Mouse (Mus musculus) embryo, embryonic 11.5 days (tissue): ENCODE data around the gene Svs3a.
"Not testable (repeated sequence)": the region's sequence is repeated elsewhere in the genome, so short reads cannot be mapped to it uniquely, and the experiment has no call there.

Source experiments
- DNase-seq: peaks from one replicate; pipeline ENCODE4 v3.0.0-alpha.2; 2012; ENCODE audit warnings: low read depth, low spot score

Svs3a gene

GRCm38 (mm10) chr2:164288968-164289367 is at the start of gene Svs3a:
Gene Svs3a (plus strand): TSS chr2:164289268.
- not testable (repeated sequence) for DNase-seq

- DNase-seq = not testable (repeated sequence)
Observed at GRCm38 (mm10) chr2:164256540-164256939, 32.5 kb upstream of the Svs3a start, which contains the start of gene Svs3b. Gene Svs3b (minus strand): TSS chr2:164256640.

- no peak for DNase-seq
Observed at GRCm38 (mm10) chr2:164278359-164278758, 10.7 kb upstream of the Svs3a start, which contains the start of gene Svs4. Gene Svs4 (minus strand): TSS chr2:164278459.

GRCm38 (mm10) chr2:164312599-164312998 is 23.5 kb downstream of the Svs3a start:
- no peak for DNase-seq

GRCm38 (mm10) chr2:164315460-164315859 is 26.4 kb downstream of the Svs3a start:
- not testable (repeated sequence) for DNase-seq

- DNase-seq = not testable (repeated sequence)
Observed at GRCm38 (mm10) chr2:164316451-164316850, 27.4 kb downstream of the Svs3a start, which contains the start of gene Svs6. Gene Svs6 (plus strand): TSS chr2:164316751.

GRCm38 (mm10) chr2:164320983-164321382 is 31.9 kb downstream of the Svs3a start:
- DNase-seq = no peak

- DNase-seq = not testable (repeated sequence)
Observed at GRCm38 (mm10) chr2:164332440-164332839, 43.4 kb downstream of the Svs3a start, which contains the start of gene Svs5. Gene Svs5 (plus strand): TSS chr2:164332740.
